In the genomic region with DNA sequence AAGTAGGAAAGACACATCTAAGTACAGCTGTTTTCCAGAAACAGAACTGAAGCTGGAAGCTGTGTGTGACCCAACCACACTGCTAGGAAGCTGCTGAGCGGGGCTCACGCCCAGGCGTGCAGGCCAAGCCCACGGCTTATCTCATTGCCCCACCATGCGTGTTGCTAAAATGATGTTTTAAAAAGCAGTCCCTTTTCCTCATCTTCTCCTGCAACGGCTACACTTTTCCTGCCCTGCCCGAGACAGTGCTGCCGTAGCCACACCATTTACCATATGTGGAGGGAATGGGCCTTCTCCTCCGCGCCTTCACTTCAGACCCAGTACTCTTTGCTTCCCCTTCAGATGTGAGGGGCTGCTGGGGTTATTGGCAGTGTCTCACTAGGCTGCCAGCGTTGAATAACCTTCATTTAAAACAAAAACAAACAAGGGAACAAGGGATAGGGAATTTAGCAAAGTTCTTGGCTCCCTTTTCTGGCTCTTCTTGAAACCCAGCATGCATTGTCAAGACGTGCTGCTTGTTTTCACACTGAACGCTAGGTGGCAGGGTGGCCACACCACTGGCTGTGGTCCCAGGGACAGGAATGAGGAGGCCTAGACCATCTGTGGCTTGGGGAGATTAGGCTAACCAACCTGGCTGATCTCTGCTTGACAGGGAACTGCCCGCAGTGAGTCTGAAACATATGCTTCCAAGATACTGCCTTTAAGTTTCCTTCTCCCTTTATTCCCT, we compare ENCODE assay signal across 8 mouse cellular contexts.
DNase-seq lines count a peak whose midpoint lies in the region; ATAC-seq and TF ChIP-seq lines count a peak whose summit lies in the region.

No protein-coding gene starts in this region.

- no peaks in the 10 kb centered on the region for H3K36me3 ChIP-seq in hindbrain, postnatal 0 days (ENCODE audit: insufficient read depth, low read length)

- no peak overlapping the region; the same call in 1 of the 2 replicates for H3K9ac ChIP-seq in hindbrain, postnatal 0 days (replicated peaks; ENCODE audit: low read length)

- peak overlapping the region; percentile 64 for H3K27ac ChIP-seq in hindbrain, postnatal 0 days
- H3K27ac ChIP-seq in left cerebral cortex, adult 2 months: no peak overlapping the region

- WGBS in hindbrain, postnatal 0 days: 40% methylated on average over 14 of the region's 14 CpGs

- H3K4me3 ChIP-seq in hindbrain, postnatal 0 days (ENCODE audit: low read length): no peak overlapping the region
- H3K4me3 ChIP-seq in left cerebral cortex, adult 2 months: no peak overlapping the region

- H3K4me2 ChIP-seq in hindbrain, postnatal 0 days (ENCODE audit: low read depth, low read length): no peak overlapping the region

- H3K27me3 ChIP-seq in hindbrain, postnatal 0 days (ENCODE audit: insufficient read depth, low read length): no peaks in the 10 kb centered on the region

- DNase-seq in WW6 (ENCODE audit: low read depth, low spot score): peak; percentile 53
- peak; percentile 54 to 85 for DNase-seq in cerebellum, postnatal 4 days (ENCODE audit: low spot score in 2 of 2)
- peak; percentile 91 for DNase-seq in gastrocnemius, adult 18-20 months (ENCODE audit: low spot score)
- DNase-seq in hindbrain, postnatal 0 days (ENCODE audit: low spot score): peak; percentile 96
- DNase-seq in left cerebral cortex, adult 2 months (ENCODE audit: extremely low spot score in 1 of 2, low spot score in 2 of 2): peak; percentile 80 to 81
- DNase-seq in right cerebral cortex, adult 2 months (ENCODE audit: low spot score in 2 of 2): peak; percentile 69 to 84
- DNase-seq in urinary bladder, postnatal 14 days (ENCODE audit: low spot score): peak; percentile 89

- TF ChIP-seq CTCF in hindbrain, postnatal 0 days (IDR thresholded peaks at IDR 0.05; ENCODE audit: low read depth): peak; percentile 99
- peak; percentile 97 for TF ChIP-seq CTCF in left cerebral cortex, adult 2 months (IDR thresholded peaks at IDR 0.05)

- peak; percentile 93 for ATAC-seq in hindbrain, postnatal 0 days
- ATAC-seq in megakaryocyte, adult 5-6 weeks (ENCODE audit: poor library complexity, severe bottlenecking): peak; percentile 92

- no peaks in the 10 kb centered on the region for H3K9me3 ChIP-seq in hindbrain, postnatal 0 days (ENCODE audit: low read length)

- intact Hi-C loops in left cerebral cortex, adult 2 months (cut with DNase I): loop anchor here (1.0 to 5.0 kb wide), 3 partner anchors 130 to 520 kb away; no protein-coding TSS in a partner anchor

- H3K4me1 ChIP-seq in hindbrain, postnatal 0 days (ENCODE audit: insufficient read depth, low read length): no peaks in the 10 kb centered on the region; the same call in 1 of the 2 replicates
